Mouse (Mus musculus) intestine, embryonic 15.5 days (tissue): ENCODE measurements around the gene Tm9sf4. TPM values are rescaled to one million over a fixed set of nuclear protein-coding genes. Genes with fewer than 3 reads are reported as not detected.

Experiments used
- ATAC-seq: fragments of 200-750 bp; cut with Nextera tagmentation; 2 replicates; pipeline ENCODE4 v1.8.0; 2017; ENCODE audit warnings: moderate TSS enrichment, moderate library complexity
- H3K27ac ChIP-seq: fragments of 300-500 bp; sonication (generic); 2 replicates; pipeline ENCODE4 v1.5.1; 2015; ENCODE audit warnings: mild to moderate bottlenecking, inconsistent platforms
- H3K27me3 ChIP-seq: fragments of 300-500 bp; sonication (generic); replicated peaks from 2 replicates; pipeline ENCODE4 v1.6.1; 2015; ENCODE audit warnings: inconsistent platforms
- H3K36me3 ChIP-seq: fragments of 300-500 bp; sonication (generic); 2 replicates; pipeline ENCODE4 v1.6.1; 2015; ENCODE audit warnings: inconsistent platforms
- H3K4me1 ChIP-seq: fragments of 300-500 bp; sonication (generic); replicated peaks from 2 replicates; pipeline ENCODE4 v1.6.1; 2015; ENCODE audit warnings: inconsistent platforms
- H3K4me2 ChIP-seq: fragments of 300-500 bp; sonication (generic); replicated peaks from 2 replicates; pipeline ENCODE4 v1.6.1; 2015; ENCODE audit warnings: mild to moderate bottlenecking, inconsistent platforms
- H3K4me3 ChIP-seq: fragments of 300-500 bp; sonication (generic); replicated peaks from 2 replicates; pipeline ENCODE4 v1.5.1; 2015; ENCODE audit warnings: inconsistent platforms
- H3K9ac ChIP-seq: fragments of 300-500 bp; sonication (generic); 2 replicates; pipeline ENCODE4 v1.6.1; 2015; ENCODE audit warnings: inconsistent platforms
- H3K9me3 ChIP-seq: fragments of 300-500 bp; sonication (generic); 2 replicates; pipeline ENCODE4 v1.6.1; 2016; ENCODE audit warnings: inconsistent platforms
- WGBS: fragments of 180-500 bp; shearing (Covaris S2); methylation state at CpG from one replicate; pipeline ENCODE4 v1.1.7; 2015; 5-methylcytosine and 5-hydroxymethylcytosine counted together
- polyA plus RNA-seq: library from polyadenylated mRNA; unstranded; fragments of >200 nt; fragmentation: Nextera tagmentation; extraction: Ambion mirVana; gene quantifications from 2 replicates; pipeline ENCODE4 v1.2.1, GENCODE M21; 2015

Gene Tm9sf4
- 82.5 and 84.9 TPM in 2 replicates for polyA plus RNA-seq

DNA sequence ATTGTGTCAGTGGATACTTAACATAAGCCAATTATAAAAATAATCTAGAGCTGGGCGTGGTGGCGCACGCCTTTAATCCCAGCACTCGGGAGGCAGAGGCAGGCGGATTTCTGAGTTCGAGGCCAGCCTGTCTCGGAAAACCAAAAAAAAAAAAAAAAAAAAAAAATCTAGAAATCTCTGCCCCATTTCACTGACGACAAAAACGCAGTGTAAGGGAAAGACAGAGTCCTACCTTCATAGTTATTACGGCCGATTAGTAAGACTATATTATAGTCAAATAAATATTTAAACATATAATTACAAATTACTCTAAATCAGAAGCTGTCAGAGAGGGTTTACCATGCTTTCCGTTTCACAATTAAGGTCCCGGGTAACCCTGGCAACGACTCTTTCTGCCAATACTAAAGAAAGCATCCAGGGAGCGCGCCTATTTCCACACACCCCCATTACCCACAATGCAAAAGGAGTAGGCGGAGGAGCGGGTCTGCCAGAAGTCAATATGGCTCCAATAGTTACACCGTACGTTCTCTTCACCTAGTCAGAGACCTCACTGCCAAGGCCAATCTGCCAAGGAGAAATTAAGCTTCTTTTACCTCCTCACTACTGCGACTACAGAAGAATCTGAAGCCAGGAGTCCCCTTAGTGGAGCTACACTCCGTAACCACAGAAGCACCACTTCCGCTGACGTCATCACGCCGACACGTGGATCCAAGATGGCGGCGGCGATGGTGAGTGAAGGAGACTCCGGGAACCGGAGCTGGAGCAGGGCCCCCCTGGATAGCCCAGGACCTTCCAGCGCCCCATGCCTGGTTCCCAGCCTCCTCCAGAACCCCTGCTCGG, at the start of gene Tm9sf4:
Gene Tm9sf4, plus strand, starts transcription at position 460 of the 840 bp plus-strand sequence.
- H3K4me2 ChIP-seq, result peak within 1 kb of the TSS; percentile 80
- H3K9me3 ChIP-seq, result no peaks in the 10 kb centered on the region
- 8% methylated on average over 34 of the region's 34 CpGs for WGBS
- H3K4me1 ChIP-seq, result 0 out of 2 replicates have a peak, but pooled peaks cover 7% of the 10 kb centered on the region
- H3K36me3 ChIP-seq, result no peaks in the 10 kb centered on the region
- no peaks in the 10 kb centered on the region for H3K27me3 ChIP-seq
- peak within 1 kb of the TSS; percentile 74 for H3K9ac ChIP-seq
- H3K4me3 ChIP-seq, result peak within 1 kb of the TSS; percentile 66
- H3K27ac ChIP-seq, result peak within 1 kb of the TSS; percentile 82
- ATAC-seq, result peak; percentile 96

- peaks cover 10% of the 10 kb centered on the region; the same call in 1 of the 2 replicates for H3K27me3 ChIP-seq
- ATAC-seq, result no peak
- H3K27ac ChIP-seq, result no peak overlapping the region
- no peaks in the 10 kb centered on the region for H3K9me3 ChIP-seq
- no peaks in the 10 kb centered on the region for H3K4me1 ChIP-seq
- H3K4me2 ChIP-seq, result no peak overlapping the region
- H3K36me3 ChIP-seq, result no peaks in the 10 kb centered on the region
- H3K4me3 ChIP-seq, result no peak overlapping the region
- H3K9ac ChIP-seq, result no peak overlapping the region
- WGBS, result 75% methylated on average over 4 of the region's 4 CpGs
Measured at GRCm38 (mm10) chr2:153115679-153116081, 45.4 kb upstream of the Tm9sf4 start.

GRCm38 (mm10) chr2:153117051-153117486, 44.0 kb upstream of the Tm9sf4 start:
- 73% methylated on average over 7 of the region's 7 CpGs for WGBS
- no peak overlapping the region for H3K4me2 ChIP-seq
- no peaks in the 10 kb centered on the region for H3K36me3 ChIP-seq
- no peaks in the 10 kb centered on the region for H3K4me1 ChIP-seq
- no peak overlapping the region for H3K27ac ChIP-seq
- no peaks in the 10 kb centered on the region for H3K27me3 ChIP-seq
- H3K9ac ChIP-seq, result no peak overlapping the region
- ATAC-seq, result no peak
- H3K9me3 ChIP-seq, result no peaks in the 10 kb centered on the region
- no peak overlapping the region for H3K4me3 ChIP-seq

- Histone ChIP-seq H3K4me1 (no peaks in the 10 kb centered on the region), H3K27ac (no peak overlapping the region), H3K4me3 (no peak overlapping the region), H3K27me3 (no peaks in the 10 kb centered on the region), H3K9me3 (no peaks in the 10 kb centered on the region), H3K9ac (no peak overlapping the region), H3K36me3 (no peaks in the 10 kb centered on the region), H3K4me2 (no peak overlapping the region)
- 90% methylated on average over 6 of the region's 6 CpGs for WGBS
- ATAC-seq, result no peak
Measured at GRCm38 (mm10) chr2:153119488-153119887, 41.6 kb upstream of the Tm9sf4 start.

DNA sequence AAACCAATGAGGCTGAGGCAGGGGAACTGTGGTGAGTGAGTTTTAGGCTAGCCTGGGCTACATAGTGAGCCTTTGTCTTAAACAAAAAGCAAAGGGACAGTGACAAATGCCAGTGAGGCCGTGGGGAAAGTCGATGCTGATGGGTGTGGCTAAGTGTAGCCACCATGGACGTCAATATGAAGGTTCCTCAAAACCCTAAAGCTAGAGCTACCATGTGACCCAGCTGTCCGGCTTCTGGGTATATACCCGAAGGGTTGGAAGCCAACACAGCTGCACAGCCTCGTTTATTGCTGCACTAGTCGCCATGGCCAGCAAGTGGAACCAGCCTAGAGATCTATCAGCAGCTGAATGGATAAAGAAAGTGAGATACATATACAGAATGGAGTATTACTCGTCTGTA, 41.0 kb upstream of the Tm9sf4 start:
- Histone ChIP-seq H3K4me3 (no peak overlapping the region), H3K4me2 (no peak overlapping the region), H3K9ac (no peak overlapping the region), H3K4me1 (no peaks in the 10 kb centered on the region), H3K27ac (no peak overlapping the region), H3K36me3 (no peaks in the 10 kb centered on the region), H3K27me3 (no peaks in the 10 kb centered on the region), H3K9me3 (no peaks in the 10 kb centered on the region)
- no peak for ATAC-seq
- WGBS, result 69% methylated on average over 8 of the region's 8 CpGs

GRCm38 (mm10) chr2:153121821-153122615, 39.1 kb upstream of the Tm9sf4 start:
- no peaks in the 10 kb centered on the region for H3K9me3 ChIP-seq
- 74% methylated on average over 8 of the region's 8 CpGs for WGBS
- ATAC-seq, result no peak

DNA sequence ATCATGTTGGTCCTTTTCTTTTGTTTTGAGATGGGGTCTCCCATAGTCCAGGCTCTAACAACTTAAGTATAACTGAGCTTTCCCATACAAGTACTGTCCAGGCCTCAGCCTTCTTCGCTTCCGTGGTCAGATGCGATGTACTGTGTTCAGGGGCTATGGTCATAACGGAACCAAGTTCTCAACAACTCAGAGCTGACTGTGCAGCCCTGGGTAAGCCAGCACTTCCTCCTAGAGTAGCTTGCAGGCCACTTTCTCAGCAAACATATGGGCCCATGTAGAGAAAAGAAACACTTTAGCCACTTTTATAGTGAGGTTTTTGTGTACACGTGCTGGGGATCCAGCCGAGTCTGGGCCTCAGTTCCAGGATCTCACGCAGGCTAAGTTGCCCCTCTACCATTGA, 38.4 kb upstream of the Tm9sf4 start:
- H3K36me3 ChIP-seq, result no peaks in the 10 kb centered on the region
- no peak overlapping the region for H3K4me2 ChIP-seq
- H3K4me1 ChIP-seq, result no peaks in the 10 kb centered on the region
- H3K27me3 ChIP-seq, result no peaks in the 10 kb centered on the region
- no peak overlapping the region for H3K9ac ChIP-seq
- no peak overlapping the region for H3K27ac ChIP-seq
- H3K9me3 ChIP-seq, result no peaks in the 10 kb centered on the region
- no peak for ATAC-seq
- H3K4me3 ChIP-seq, result no peak overlapping the region
- 84% methylated on average over 7 of the region's 7 CpGs for WGBS

More at GRCm38 (mm10) chr2:153121821-153122615, 39.1 kb upstream of the Tm9sf4 start:
- Histone ChIP-seq H3K27me3 (no peaks in the 10 kb centered on the region), H3K4me1 (no peaks in the 10 kb centered on the region), H3K4me2 (no peak overlapping the region), H3K9ac (no peak overlapping the region), H3K36me3 (no peaks in the 10 kb centered on the region), H3K4me3 (no peak overlapping the region), H3K27ac (no peak overlapping the region)

DNA sequence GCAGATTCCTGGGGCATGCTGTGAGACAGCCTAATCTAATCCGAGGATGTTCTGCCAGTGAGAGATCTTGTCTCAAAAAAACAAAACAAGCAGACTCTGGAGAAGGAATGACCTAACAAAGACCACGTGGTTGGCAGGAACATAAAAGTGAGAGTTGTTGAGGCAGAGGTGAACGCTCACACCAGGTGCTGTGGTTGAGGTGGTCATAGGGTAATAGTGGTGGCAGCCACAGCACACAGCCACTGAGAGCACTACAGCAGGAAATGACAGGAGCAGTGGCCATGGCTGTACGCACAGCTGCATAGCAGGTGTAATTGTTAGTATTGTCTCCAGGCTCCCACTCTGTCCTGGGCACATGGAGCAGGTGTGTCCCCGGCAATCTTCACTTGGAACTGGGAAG, 35.2 kb upstream of the Tm9sf4 start:
- WGBS, result 46% methylated on average over 5 of the region's 5 CpGs
- no peak overlapping the region for H3K4me3 ChIP-seq
- no peak overlapping the region for H3K4me2 ChIP-seq
- H3K36me3 ChIP-seq, result no peaks in the 10 kb centered on the region
- no peaks in the 10 kb centered on the region for H3K27me3 ChIP-seq
- no peaks in the 10 kb centered on the region for H3K9me3 ChIP-seq
- no peak overlapping the region for H3K27ac ChIP-seq
- ATAC-seq, result no peak
- no peak overlapping the region for H3K9ac ChIP-seq
- no peaks in the 10 kb centered on the region for H3K4me1 ChIP-seq

DNA sequence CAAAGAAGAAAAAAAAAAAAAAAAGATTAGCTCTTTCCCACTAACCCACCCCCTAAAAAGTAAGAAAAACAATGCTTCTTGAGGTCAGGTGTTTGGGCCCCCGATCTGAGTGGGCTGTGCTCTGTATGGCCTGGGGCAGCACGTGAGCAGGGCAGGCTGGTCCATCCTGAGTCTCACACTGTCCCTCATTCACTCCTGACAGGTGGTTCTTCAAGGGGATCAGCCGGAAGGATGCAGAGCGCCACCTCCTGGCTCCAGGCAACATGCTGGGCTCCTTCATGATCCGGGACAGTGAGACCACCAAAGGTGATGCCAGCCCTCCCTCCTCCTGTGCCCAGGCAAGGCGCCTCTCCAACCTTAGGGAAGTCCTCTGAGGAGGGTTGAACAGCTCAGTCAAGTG, 30.1 kb upstream of the Tm9sf4 start:
- Histone ChIP-seq H3K36me3 (no peaks in the 10 kb centered on the region), H3K27me3 (no peaks in the 10 kb centered on the region), H3K27ac (no peak overlapping the region), H3K4me2 (no peak overlapping the region), H3K4me3 (no peak overlapping the region), H3K9ac (no peak overlapping the region), H3K9me3 (no peaks in the 10 kb centered on the region), H3K4me1 (no peaks in the 10 kb centered on the region)
- WGBS, result 19% methylated on average over 6 of the region's 6 CpGs
- no peak for ATAC-seq

DNA sequence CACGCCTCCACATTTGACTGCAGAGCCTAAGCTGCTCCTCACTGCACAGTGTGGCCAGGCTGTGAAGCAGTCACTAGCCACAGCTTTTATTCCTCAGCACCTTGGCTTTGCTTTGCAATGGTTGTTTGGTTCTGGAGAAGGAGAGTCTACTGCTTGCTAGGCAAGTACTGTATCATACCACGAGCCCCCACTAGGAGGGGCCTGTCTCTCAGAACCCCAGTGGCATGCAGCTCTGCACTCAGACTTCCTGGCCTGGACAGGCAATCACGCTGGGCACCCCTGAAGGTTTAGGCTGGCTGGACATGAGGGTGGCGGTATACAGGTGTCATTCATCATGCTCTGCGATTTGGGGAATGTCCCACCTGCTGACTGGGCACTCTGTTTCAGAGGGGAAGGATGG, 26.9 kb upstream of the Tm9sf4 start:
- Histone ChIP-seq H3K27ac (no peak overlapping the region), H3K4me2 (no peak overlapping the region), H3K27me3 (no peaks in the 10 kb centered on the region), H3K9ac (no peak overlapping the region), H3K4me3 (no peak overlapping the region), H3K9me3 (no peaks in the 10 kb centered on the region), H3K4me1 (no peaks in the 10 kb centered on the region), H3K36me3 (no peaks in the 10 kb centered on the region)
- 0 out of 2 replicates have a peak, but pooled peaks have one; percentile 56 for ATAC-seq
- WGBS, result 34% methylated on average over 5 of the region's 5 CpGs

DNA sequence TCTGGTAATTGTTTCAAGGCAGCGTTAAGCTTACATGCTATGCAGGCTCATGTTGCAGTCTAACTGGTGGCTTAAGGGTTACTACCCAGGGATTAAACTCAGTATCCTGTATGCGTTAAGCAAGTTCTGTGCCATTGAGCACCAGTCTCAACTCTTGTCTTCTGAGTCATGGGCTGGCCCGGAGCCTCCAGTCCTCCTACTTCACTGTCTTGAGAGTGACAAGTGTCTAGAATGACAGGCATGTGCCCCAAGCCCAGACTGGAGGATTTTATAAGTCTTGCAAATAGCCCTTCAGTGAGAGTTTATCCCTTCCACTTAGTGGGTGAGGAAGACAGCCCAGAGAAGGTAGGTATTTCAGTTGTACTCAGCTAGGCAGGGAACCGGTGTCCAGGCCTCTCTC, 24.9 kb upstream of the Tm9sf4 start:
- Histone ChIP-seq H3K27me3 (no peaks in the 10 kb centered on the region), H3K9ac (no peak overlapping the region), H3K9me3 (no peaks in the 10 kb centered on the region), H3K4me2 (no peak overlapping the region), H3K36me3 (no peaks in the 10 kb centered on the region), H3K4me3 (no peak overlapping the region), H3K27ac (no peak overlapping the region), H3K4me1 (no peaks in the 10 kb centered on the region)
- WGBS, result 71% methylated on average over 4 of the region's 4 CpGs
- ATAC-seq, result no peak

DNA sequence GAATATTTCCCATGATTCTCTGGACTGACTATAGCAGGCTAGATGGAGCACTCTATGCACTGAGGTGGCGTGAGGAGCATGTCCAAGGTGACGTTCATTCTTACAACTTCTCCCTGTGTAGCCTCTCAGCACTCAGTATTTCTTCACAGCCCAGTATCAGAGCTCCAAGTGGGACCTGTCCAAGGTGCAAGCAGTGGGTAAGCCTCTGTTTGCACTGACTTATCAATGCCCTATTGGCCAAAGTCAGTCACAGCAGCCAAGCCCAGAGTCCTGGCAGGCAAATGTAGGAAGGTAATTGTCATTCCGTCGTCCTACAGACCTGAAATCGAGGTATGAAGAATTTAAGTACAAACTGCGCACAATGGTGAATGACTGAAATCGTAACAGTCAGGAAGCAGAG, 21.9 kb upstream of the Tm9sf4 start:
- Histone ChIP-seq H3K4me3 (no peak overlapping the region), H3K27me3 (no peaks in the 10 kb centered on the region), H3K9ac (no peak overlapping the region), H3K4me1 (no peaks in the 10 kb centered on the region), H3K27ac (no peak overlapping the region), H3K4me2 (no peak overlapping the region), H3K36me3 (no peaks in the 10 kb centered on the region), H3K9me3 (no peaks in the 10 kb centered on the region)
- 78% methylated on average over 7 of the region's 7 CpGs for WGBS
- ATAC-seq, result no peak
